Mouse (Mus musculus) cortical plate, adult 2 months (tissue): ENCODE data around the gene Mndal.
"Not testable (repeated sequence)": the region's sequence is repeated elsewhere in the genome, so short reads cannot be mapped to it uniquely, and the experiment has no call there.

Experiments
- CTCF ChIP-seq: fragments of 200-500 bp; IDR thresholded peaks from 2 replicates; pipeline ENCODE4 v1.5.1; 2011; ENCODE audit warnings: mild to moderate bottlenecking, control low read depth, low read length; ENCODE audit not compliant: insufficient read depth; ENCODE audit errors: extremely low read depth
- POLR2A ChIP-seq: fragments of 200-500 bp; IDR thresholded peaks from 2 replicates; pipeline ENCODE4 v1.6.1; 2011; ENCODE audit warnings: mild to moderate bottlenecking, low read length, control low read depth; ENCODE audit not compliant: insufficient read depth; ENCODE audit errors: extremely low read depth

- TF ChIP-seq POLR2A, CTCF: not testable (repeated sequence)
Observed at GRCm38 (mm10) chr1:173949044-173949443, 6.8 kb upstream of the Mndal start.
